Mouse (Mus musculus) stomach, embryonic 14.5 days (tissue): ENCODE measurements around the gene Fam171a1. TPM values are rescaled to one million over a fixed set of nuclear protein-coding genes. Genes with fewer than 3 reads are reported as not detected.
A peak's percentile ranks its signal among the peaks of the same experiment; 100 is the strongest.

Experiments
- ATAC-seq: fragments of 200-750 bp; cut with Nextera tagmentation; 2 replicates; pipeline ENCODE4 v1.8.0; 2017; ENCODE audit warnings: low read depth, moderate TSS enrichment; ENCODE audit not compliant: insufficient number of reproducible peaks, insufficient read depth, low FRiP score
- H3K27ac ChIP-seq: fragments of 300-500 bp; sonication (generic); 2 replicates; pipeline ENCODE4 v1.5.1; 2014; ENCODE audit warnings: mild to moderate bottlenecking, low read length, moderate library complexity, mixed read lengths
- H3K27me3 ChIP-seq: fragments of 300-500 bp; sonication (generic); 2 replicates; pipeline ENCODE4 v1.6.1; 2014; ENCODE audit warnings: low read length, control low read depth, mixed read lengths; ENCODE audit not compliant: control insufficient read depth, insufficient read depth
- H3K36me3 ChIP-seq: fragments of 300-500 bp; sonication (generic); 2 replicates; pipeline ENCODE4 v1.6.1; 2014; ENCODE audit warnings: mild to moderate bottlenecking, control low read depth, low read length, moderate library complexity, mixed read lengths; ENCODE audit not compliant: control insufficient read depth, insufficient read depth
- H3K4me1 ChIP-seq: fragments of 300-500 bp; sonication (generic); 2 replicates; pipeline ENCODE4 v1.6.1; 2014; ENCODE audit warnings: low read length, control low read depth, mixed read lengths; ENCODE audit not compliant: control insufficient read depth, insufficient read depth
- H3K4me2 ChIP-seq: fragments of 300-500 bp; sonication (generic); replicated peaks from 2 replicates; pipeline ENCODE4 v1.6.1; 2014; ENCODE audit warnings: low read depth, low read length, control low read depth
- H3K4me3 ChIP-seq: fragments of 300-500 bp; sonication (generic); 2 replicates; pipeline ENCODE4 v1.5.1; 2014; ENCODE audit warnings: low read depth, low read length, control low read depth
- H3K9ac ChIP-seq: fragments of 300-500 bp; sonication (generic); replicated peaks from 2 replicates; pipeline ENCODE4 v1.6.1; 2014; ENCODE audit warnings: low read depth, mild to moderate bottlenecking, control low read depth, low read length, moderate library complexity, mixed read lengths
- H3K9me3 ChIP-seq: fragments of 300-500 bp; sonication (generic); 2 replicates; pipeline ENCODE4 v1.6.1; 2016; ENCODE audit warnings: low read depth, low read length, control low read depth; ENCODE audit not compliant: control insufficient read depth
- WGBS: fragments of 180-500 bp; shearing (Covaris S2); extraction: QIAGEN DNeasy Blood & Tissue Kit; methylation state at CpG from one replicate; pipeline ENCODE4 v1.1.7; 2014; 5-methylcytosine and 5-hydroxymethylcytosine counted together
- polyA plus RNA-seq: library from polyadenylated mRNA; unstranded; fragments of >200 nt; fragmentation: Nextera tagmentation; extraction: Ambion mirVana; gene quantifications from 2 replicates; pipeline ENCODE4 v1.2.1, GENCODE M21; 2014

Fam171a1 gene
- polyA plus RNA-seq, 1 experiment from 2014 or later: 33.6 TPM

GRCm38 (mm10) chr2:3108431-3108830, 5.6 kb upstream of the Fam171a1 start:
- H3K4me1 ChIP-seq: peaks cover 4% of the 10 kb centered on the region
- no peak overlapping the region for H3K9ac ChIP-seq
- no peaks in the 10 kb centered on the region for H3K27me3 ChIP-seq
- H3K9me3 ChIP-seq: no peaks in the 10 kb centered on the region
- WGBS: 81% methylated on average over 3 of the region's 3 CpGs
- no peaks in the 10 kb centered on the region for H3K36me3 ChIP-seq
- ATAC-seq: no peak
- H3K4me3 ChIP-seq: no peak overlapping the region
- H3K27ac ChIP-seq: no peak overlapping the region
- no peak overlapping the region for H3K4me2 ChIP-seq

GRCm38 (mm10) chr2:3108834-3109233, 5.2 kb upstream of the Fam171a1 start:
- Histone ChIP-seq H3K36me3 (no peaks in the 10 kb centered on the region), H3K9me3 (no peaks in the 10 kb centered on the region), H3K4me2 (no peak overlapping the region), H3K27me3 (no peaks in the 10 kb centered on the region), H3K27ac (no peak overlapping the region), H3K9ac (no peak overlapping the region), H3K4me3 (no peak overlapping the region), H3K4me1 (peaks cover 5% of the 10 kb centered on the region)
- no peak for ATAC-seq
- 74% methylated on average over 1 of the region's 1 CpGs for WGBS

GRCm38 (mm10) chr2:3117855-3118202, 3.8 kb downstream of the Fam171a1 start:
- Histone ChIP-seq H3K36me3 (no peaks in the 10 kb centered on the region), H3K4me1 (peaks cover 9% of the 10 kb centered on the region), H3K4me2 (peak overlapping the region; percentile 22; the same call in 1 of the 2 replicates), H3K9ac (no peak overlapping the region), H3K4me3 (peak overlapping the region; percentile 87; the same call in 1 of the 2 replicates), H3K27me3 (no peaks in the 10 kb centered on the region), H3K9me3 (no peaks in the 10 kb centered on the region), H3K27ac (no peak overlapping the region)
- 41% methylated on average over 2 of the region's 2 CpGs for WGBS
- no peak for ATAC-seq

GRCm38 (mm10) chr2:3118203-3118941, 4.3 kb downstream of the Fam171a1 start:
- peak; percentile 93 for ATAC-seq
- Histone ChIP-seq H3K4me1 (peaks cover 6% of the 10 kb centered on the region), H3K4me3 (peak overlapping the region; percentile 87), H3K36me3 (no peaks in the 10 kb centered on the region), H3K9ac (peak overlapping the region; percentile 89), H3K4me2 (peak overlapping the region; percentile 59), H3K27me3 (no peaks in the 10 kb centered on the region), H3K27ac (peak overlapping the region; percentile 90), H3K9me3 (no peaks in the 10 kb centered on the region)
- WGBS: under 1% methylated on average over 68 of the region's 93 CpGs

GRCm38 (mm10) chr2:3118969-3119368, 4.9 kb downstream of the Fam171a1 start:
- no peaks in the 10 kb centered on the region for H3K27me3 ChIP-seq
- no peak overlapping the region for H3K27ac ChIP-seq
- H3K36me3 ChIP-seq: no peaks in the 10 kb centered on the region
- H3K9ac ChIP-seq: peak overlapping the region; percentile 89
- H3K4me1 ChIP-seq: peaks cover 4% of the 10 kb centered on the region; the same call in 1 of the 2 replicates
- peak overlapping the region; percentile 87 for H3K4me3 ChIP-seq
- 0% methylated on average over 15 of the region's 16 CpGs for WGBS
- no peaks in the 10 kb centered on the region for H3K9me3 ChIP-seq
- H3K4me2 ChIP-seq: peak overlapping the region; percentile 59
- ATAC-seq: peak; percentile 47

GRCm38 (mm10) chr2:3119371-3119935, 5.4 kb downstream of the Fam171a1 start:
- no peaks in the 10 kb centered on the region for H3K36me3 ChIP-seq
- no peak overlapping the region for H3K27ac ChIP-seq
- 15% methylated on average over 4 of the region's 4 CpGs for WGBS
- no peaks in the 10 kb centered on the region for H3K27me3 ChIP-seq
- no peak for ATAC-seq
- H3K4me3 ChIP-seq: peak overlapping the region; percentile 87
- H3K9me3 ChIP-seq: no peaks in the 10 kb centered on the region
- peak overlapping the region; percentile 59 for H3K4me2 ChIP-seq
- H3K9ac ChIP-seq: peak overlapping the region; percentile 89; the same call in 1 of the 2 replicates
- peaks cover 4% of the 10 kb centered on the region; the same call in 1 of the 2 replicates for H3K4me1 ChIP-seq

- ATAC-seq: no peak
- 82% methylated on average over 4 of the region's 4 CpGs for WGBS
- H3K4me2 ChIP-seq: no peak overlapping the region
- H3K4me1 ChIP-seq: peaks cover 4% of the 10 kb centered on the region; the same call in 1 of the 2 replicates
- no peak overlapping the region for H3K9ac ChIP-seq
- H3K9me3 ChIP-seq: no peaks in the 10 kb centered on the region
- H3K36me3 ChIP-seq: no peaks in the 10 kb centered on the region
- H3K27me3 ChIP-seq: no peaks in the 10 kb centered on the region
- no peak overlapping the region for H3K27ac ChIP-seq
- no peak overlapping the region for H3K4me3 ChIP-seq
Observed at GRCm38 (mm10) chr2:3122571-3122970, 8.5 kb downstream of the Fam171a1 start.

- no peaks in the 10 kb centered on the region for H3K36me3 ChIP-seq
- H3K27ac ChIP-seq: no peak overlapping the region
- H3K27me3 ChIP-seq: no peaks in the 10 kb centered on the region
- H3K9ac ChIP-seq: no peak overlapping the region
- H3K4me3 ChIP-seq: no peak overlapping the region
- H3K4me1 ChIP-seq: no peaks in the 10 kb centered on the region
- no peak overlapping the region for H3K4me2 ChIP-seq
- ATAC-seq: no peak
- 78% methylated on average over 4 of the region's 4 CpGs for WGBS
- no peaks in the 10 kb centered on the region for H3K9me3 ChIP-seq
Observed at GRCm38 (mm10) chr2:3127256-3127883, 13.3 kb downstream of the Fam171a1 start.
